Mouse (Mus musculus): ENCODE measurements around the gene Zbtb2.

DNA sequence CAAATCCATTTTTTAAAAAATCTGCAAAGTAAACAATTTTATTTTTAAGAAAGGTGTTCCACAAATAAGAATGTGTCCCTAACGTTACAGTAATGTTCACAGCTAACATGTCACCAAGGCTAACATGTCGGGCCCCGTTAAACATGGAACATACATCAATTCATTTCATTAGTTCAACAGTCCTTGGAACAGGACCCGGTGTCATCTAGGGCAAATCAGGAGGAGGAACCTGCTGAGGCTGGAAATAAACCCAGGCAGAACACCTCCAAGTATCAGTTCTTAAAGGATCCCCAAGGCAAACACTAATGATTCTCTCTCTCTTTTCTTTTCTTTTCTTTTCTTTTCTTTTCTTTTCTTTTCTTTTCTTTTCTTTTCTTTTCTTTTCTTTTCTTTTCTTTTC, 13.2 kb downstream of the Zbtb2 start:
- TF ChIP-seq POLR2A (IDR thresholded peaks at IDR 0.05; ENCODE audit: low read depth, low read length) (no peak), CTCF (conservative IDR thresholded peaks at IDR 0.05 in 1 of 2, IDR thresholded peaks at IDR 0.05 in 1 of 2; ENCODE audit: low read depth in 2 of 2, low read length in 2 of 2) (no peak), BHLHE40 (IDR thresholded peaks at IDR 0.05; ENCODE audit: low read depth, low read length) (no peak), SIN3A (IDR thresholded peaks at IDR 0.05; ENCODE audit: low read length) (no peak), POLR2AphosphoS2 (IDR thresholded peaks at IDR 0.05; ENCODE audit: low read depth, low read length) (no peak), EP300 (IDR thresholded peaks at IDR 0.05; ENCODE audit: low read length) (no peak)
